Mouse (Mus musculus) liver, postnatal 0 days (tissue): ENCODE data around the gene Plekha7.

ENCODE experiments used
- CTCF ChIP-seq: sonication (generic); IDR thresholded peaks from 2 replicates; pipeline ENCODE4 v1.5.1; 2016; ENCODE audit warnings: antibody characterized with exemption, low read depth
- EP300 ChIP-seq: IDR thresholded peaks from 2 replicates; pipeline ENCODE4 v1.6.1; 2016; ENCODE audit warnings: antibody characterized with exemption, low read depth, mild to moderate bottlenecking

GRCm38 (mm10) chr7:116258464-116259185 lies 49.6 kb downstream of the Plekha7 start:
- TF ChIP-seq CTCF (no peak), EP300 (no peak)
